Mouse (Mus musculus): Measurements from ENCODE around the gene Pck2.

Gene Pck2

GRCm38 (mm10) chr14:55577871-55578667 lies 38.0 kb downstream of the Pck2 start, which contains the start of gene Psme1:
Gene Psme1, plus strand, starts transcription at chr14:55578123.
- peak; percentile 83 for DNase-seq

GRCm38 (mm10) chr14:55578668-55579269 lies 38.7 kb downstream of the Pck2 start:
- DNase-seq, result peak; percentile 51

- no peak for DNase-seq
Measured at GRCm38 (mm10) chr14:55579511-55580496, 39.7 kb downstream of the Pck2 start.

GRCm38 (mm10) chr14:55580731-55581130 lies 40.7 kb downstream of the Pck2 start:
- DNase-seq, result no peak

GRCm38 (mm10) chr14:55581981-55582681 lies 42.1 kb downstream of the Pck2 start:
- peak; percentile 30 for DNase-seq

GRCm38 (mm10) chr14:55584303-55584701 lies 44.2 kb downstream of the Pck2 start:
- DNase-seq, result no peak

GRCm38 (mm10) chr14:55584702-55585565 lies 44.9 kb downstream of the Pck2 start, which contains the start of gene Emc9:
Gene Emc9, minus strand, starts transcription at chr14:55585302.
- peak; percentile 93 for DNase-seq

- peak; percentile 72 for DNase-seq
Measured at GRCm38 (mm10) chr14:55585566-55585960, 45.5 kb downstream of the Pck2 start.

GRCm38 (mm10) chr14:55586149-55586548 lies 46.1 kb downstream of the Pck2 start:
- peak; percentile 61 for DNase-seq

- no peak for DNase-seq
Measured at GRCm38 (mm10) chr14:55589271-55589670, 49.2 kb downstream of the Pck2 start.

GRCm38 (mm10) chr14:55589771-55590448 lies 49.8 kb downstream of the Pck2 start:
- no peak for DNase-seq

GRCm38 (mm10) chr14:55590748-55591330 lies 50.8 kb downstream of the Pck2 start, which contains the start of gene Psme2:
Gene Psme2, minus strand, starts transcription at chr14:55591113.
- peak; percentile 95 for DNase-seq

GRCm38 (mm10) chr14:55591331-55591891 lies 51.3 kb downstream of the Pck2 start, which contains the start of gene Rnf31:
Gene Rnf31, plus strand, starts transcription at chr14:55591708.
- DNase-seq, result peak; percentile 96

- DNase-seq, result no peak
Measured at GRCm38 (mm10) chr14:55592226-55592625, 52.2 kb downstream of the Pck2 start.

GRCm38 (mm10) chr14:55596036-55596690 lies 56.1 kb downstream of the Pck2 start:
- DNase-seq, result no peak

GRCm38 (mm10) chr14:55598521-55599390 lies 58.7 kb downstream of the Pck2 start:
- DNase-seq, result no peak

Data from liver (tissue).